Mouse (Mus musculus) thymus, adult 18-20 months (tissue): ENCODE measurements around the gene Icam1.

Experiments used
- DNase-seq, 2 experiments: peaks; one replicate each; pipeline ENCODE4 v3.0.0; 2022; ENCODE audit warnings: mixed read lengths in 2 of 2

Icam1 gene

DNA sequence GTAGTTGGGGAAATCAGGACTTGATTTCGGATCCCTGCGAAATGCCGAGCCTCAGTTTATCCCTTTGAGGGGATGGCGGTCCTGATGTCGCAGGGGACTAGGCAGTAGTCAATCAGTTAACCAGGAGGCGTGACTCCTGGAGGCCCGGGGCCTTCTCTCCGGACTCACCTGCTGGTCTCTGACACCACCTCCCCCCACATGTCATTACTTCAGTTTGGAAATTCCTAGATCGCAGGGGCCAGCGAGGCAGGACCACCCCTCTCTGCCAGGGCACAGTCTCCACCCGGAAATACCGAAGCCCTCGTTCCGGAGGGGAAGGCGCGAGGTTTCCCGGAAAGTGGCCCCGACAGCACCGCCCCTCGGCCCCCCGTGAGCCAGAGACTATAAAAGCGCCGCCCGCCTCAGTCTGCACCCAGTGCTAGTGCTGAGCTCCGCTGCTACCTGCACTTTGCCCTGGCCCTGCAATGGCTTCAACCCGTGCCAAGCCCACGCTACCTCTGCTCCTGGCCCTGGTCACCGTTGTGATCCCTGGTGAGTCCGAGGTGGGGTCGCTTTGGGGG is at the start of gene Icam1:
Gene Icam1 (plus strand): TSS at position 415 of the 560 bp plus-strand sequence.
- peak; percentile 75 to 80 for DNase-seq

DNA sequence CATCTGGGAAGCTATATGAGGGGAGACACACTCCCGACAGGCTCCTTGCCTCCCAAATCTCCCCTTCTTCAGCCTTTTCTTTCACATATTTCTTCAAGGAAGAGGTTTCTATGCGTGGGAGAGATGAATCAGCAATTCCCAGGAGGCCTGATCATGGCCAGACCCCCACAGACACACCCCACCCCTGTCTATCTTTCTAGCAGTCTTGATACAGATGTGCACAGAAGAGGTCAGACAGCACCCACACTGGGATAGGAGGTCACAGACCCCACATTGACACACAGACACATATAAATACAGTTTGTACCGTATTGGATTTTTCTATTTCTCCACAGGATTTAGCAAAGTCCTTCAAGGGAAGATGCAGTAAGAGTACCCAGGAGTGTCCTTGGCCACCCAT is 49.8 kb upstream of the Icam1 start:
- no peak for DNase-seq

DNA sequence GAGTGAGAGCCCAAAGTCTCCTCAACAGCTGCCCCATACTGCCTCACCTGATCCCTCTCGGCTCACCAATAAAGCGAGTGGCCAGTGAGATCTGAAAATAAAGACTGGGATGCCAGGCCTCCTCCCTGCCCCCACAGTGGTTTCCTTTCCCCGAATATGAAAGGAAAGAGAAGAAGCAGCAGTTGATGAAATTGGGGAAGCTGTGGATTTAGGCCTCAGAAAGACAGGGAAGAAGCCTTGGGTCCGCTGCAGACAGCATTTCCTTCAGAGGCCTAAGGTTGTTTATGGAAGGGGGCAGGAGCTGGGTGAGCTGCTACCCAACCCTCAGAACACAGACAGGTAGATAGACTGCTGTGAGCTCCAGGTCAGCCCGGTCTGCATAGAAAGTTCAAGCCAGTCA is 49.0 kb upstream of the Icam1 start:
- DNase-seq, result no peak

DNA sequence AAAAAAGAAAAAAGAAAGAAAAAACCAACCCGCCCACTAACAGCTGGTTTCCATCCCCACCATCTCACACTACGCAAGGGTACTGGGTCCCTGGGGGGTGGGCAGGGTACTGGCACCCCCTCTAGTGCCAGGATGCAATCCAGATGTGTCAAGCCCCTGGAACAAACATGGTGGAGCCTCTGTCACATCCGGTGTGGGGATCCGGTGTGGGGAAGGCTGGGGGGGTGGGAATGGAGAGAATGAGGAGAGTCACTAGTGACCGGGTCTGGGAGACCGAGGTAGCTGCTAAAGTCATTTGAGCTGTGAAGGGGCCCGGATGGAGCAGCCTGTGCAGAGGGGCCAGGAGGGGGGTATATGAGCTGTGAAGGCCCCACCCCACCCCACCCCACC is 44.0 kb upstream of the Icam1 start:
- DNase-seq, result no peak

DNA sequence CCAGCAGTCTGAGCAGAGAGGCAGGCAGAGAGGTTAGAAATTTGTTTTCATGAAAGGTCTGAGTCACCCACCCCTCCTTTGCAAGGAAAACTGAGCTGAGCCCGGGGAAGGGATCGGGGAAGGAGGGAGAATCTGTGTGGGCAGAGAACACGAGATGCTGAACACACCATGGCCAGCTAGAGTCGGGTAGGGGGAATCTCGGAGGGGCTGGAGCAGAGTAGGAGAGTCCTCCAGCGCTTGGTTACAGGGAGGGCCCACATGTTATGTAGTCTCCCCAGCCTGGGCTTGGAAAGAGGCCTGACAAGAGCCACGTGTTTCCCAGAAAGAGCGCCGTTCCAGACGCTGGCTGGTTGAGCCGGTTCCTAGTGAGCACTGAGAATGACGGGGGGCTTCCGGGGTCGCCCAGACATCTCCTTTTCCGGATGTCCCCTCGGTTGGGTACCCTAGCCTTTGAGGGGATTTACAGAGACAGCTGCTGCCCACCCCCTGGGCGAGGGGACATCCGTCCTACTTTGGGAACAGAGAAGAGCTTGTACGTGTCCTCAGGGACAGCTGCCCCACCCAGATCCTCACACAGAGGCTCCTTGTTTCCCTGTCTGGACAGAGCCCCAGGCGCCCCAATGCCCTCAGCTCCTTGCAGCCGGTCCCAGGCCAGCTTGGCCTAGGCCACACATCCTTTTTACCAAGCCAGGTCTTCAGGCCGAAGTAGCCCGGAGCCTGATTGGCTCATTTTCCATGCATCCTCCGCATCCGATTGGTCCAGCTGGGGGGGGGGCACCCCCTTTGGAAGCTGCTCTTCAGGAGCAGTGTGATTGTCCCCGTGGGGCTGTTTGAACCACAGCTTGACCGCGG is 43.4 kb upstream of the Icam1 start:
- no peak for DNase-seq

DNA sequence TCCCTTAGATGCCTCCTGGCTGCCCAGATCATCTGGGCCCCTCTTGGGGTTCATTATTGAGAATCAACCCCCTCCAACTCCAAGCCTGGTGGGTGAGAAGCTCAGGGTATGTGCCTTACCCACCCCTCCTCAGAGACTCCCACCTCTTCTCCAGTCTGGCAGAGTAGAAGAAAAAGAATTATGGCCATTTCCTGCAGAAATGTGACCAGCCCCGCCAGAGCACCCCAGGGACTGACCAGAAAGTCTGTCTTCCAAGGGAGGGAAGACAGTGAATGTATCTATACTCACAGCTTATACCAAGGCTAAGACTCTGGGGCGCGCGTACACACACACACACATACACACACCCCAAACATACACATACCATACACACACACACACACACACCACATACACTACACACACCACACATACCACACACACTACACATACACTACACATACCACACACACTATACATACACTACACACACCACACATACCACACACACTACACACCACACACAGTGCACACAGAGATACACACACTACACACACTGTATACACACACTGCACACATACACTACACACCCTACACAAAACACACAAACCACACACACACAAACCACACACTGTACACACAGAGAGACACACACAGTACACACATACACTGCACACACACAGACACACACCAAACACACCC is 42.6 kb upstream of the Icam1 start:
- DNase-seq, result no peak

DNA sequence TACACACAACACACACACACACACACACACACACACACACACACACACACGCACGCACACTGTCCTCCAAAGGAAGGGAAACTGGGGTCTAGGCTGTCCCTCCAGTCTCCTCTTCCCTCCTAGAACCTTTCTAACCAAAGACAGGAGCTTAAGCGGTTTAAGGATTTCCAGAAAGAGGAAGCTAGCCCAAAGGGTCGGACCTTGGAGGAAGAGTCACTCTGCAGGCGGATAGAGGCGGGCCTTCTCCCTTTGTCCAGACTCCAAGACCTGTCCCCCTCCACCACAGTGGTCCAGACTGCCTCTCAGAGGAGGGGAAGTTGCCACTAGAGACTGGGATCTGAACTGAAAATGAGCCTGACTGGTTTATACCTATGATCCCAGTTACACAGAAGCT is 42.1 kb upstream of the Icam1 start:
- DNase-seq, result no peak

DNA sequence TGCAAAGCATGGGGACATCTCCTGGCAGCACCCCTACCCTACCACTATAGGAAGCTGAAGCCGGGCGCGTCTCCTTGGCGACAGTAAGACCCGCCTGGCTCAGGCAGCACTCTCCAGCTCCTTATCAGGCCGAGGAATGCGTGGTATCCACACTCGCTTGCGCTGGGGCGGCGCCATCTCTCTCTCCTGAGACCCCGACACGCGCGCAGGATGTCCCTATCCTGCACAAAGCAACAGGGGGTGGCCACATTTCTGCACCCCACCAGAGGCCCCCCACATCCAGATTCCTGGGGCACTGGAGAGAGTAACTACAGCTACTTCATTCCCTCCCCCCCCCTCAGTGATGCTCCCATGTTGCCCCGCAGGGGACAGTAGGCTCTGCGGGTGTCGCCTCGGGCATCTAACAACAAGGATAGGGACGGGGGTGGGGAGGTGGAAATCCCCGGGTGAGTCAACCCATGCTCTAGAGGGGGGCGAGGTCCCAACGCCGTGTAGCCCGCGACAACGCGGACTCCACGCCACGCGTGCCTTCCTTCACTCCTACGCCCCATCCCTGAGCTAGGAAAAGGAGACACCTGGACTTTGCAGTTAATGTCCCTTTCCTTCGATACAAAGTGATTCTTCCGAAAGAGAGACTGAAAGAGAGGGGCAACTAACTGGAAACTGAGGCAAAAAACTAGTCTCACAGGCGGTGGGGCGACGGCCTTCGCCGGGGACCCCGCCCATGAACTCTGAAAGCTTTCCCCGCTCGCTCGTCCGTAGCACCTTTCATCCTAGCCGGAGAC is 40.2 kb upstream of the Icam1 start:
- no peak for DNase-seq

DNA sequence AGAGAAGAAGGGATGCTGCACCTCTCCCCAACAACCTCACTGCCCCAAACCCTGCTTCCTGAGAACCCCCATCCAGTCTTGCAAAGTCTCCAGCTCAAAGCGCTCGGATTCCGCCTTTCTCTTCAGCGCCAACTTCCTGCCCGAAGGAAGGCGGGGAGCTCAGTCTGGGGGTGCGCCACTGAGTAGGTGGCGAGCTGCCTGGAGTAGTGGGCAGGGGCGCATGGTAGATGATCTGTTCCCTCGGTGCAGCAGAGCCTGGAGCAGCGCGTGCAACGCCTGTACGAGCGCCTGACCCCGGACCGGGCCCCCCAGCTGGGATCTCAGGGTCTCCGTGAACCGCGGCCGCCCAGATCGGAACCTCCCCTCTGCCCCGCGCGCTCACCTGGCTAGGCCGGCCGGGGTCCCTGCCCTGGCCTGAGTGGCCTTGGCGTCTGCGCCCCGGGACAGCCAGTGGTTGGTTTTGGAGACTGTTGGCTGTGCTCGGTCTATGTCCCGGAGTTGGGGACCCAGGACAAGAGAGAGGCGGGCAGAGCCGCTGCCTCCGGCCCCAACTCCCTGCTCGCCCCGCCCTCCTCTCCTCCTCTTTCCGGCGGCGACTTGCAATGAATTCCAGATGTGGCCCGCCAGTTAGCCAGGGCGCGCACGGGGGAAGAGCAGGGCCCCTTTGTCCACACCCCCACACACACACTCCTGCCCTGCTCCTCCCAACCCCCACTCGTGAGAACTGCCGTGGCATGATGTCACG is 39.4 kb upstream of the Icam1 start, which contains the start of gene S1pr2:
Gene S1pr2 (minus strand): TSS at position 566 of the 745 bp plus-strand sequence.
- peak; percentile 54 to 67 for DNase-seq

DNA sequence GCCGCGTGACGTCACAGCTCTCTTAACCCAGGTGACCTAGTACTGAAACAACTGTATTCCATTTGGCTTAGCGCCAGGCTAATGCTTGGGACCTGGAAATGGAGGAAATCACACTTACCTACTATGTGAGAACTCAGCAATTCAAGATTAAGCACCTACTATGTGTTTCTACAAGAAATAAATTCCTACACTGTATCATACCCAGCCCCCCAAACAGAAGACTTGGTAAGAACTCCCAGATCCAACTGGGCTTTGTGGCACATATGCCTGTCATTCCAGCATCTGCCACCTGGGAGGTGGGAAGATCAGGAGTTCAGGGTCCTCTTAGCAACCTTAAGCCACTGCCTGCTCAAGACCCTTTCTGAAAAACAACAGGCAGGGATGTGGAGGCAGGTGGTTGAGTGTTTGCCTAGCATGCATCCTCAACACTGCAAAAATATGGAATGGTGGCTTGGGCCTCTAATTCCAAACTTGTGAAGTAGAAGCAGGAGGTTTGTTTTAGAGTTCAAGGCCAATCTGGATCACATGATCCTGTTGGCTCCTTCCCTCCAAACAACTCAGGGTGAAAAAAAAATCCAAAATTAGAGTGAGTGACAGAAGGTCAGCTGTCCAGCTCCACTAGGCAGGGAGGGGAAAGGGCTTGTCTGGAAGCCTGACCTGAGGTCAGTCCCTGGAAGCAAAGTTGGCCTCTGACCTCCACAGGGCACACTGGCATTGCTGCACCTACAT is 38.7 kb upstream of the Icam1 start:
- no peak for DNase-seq

DNA sequence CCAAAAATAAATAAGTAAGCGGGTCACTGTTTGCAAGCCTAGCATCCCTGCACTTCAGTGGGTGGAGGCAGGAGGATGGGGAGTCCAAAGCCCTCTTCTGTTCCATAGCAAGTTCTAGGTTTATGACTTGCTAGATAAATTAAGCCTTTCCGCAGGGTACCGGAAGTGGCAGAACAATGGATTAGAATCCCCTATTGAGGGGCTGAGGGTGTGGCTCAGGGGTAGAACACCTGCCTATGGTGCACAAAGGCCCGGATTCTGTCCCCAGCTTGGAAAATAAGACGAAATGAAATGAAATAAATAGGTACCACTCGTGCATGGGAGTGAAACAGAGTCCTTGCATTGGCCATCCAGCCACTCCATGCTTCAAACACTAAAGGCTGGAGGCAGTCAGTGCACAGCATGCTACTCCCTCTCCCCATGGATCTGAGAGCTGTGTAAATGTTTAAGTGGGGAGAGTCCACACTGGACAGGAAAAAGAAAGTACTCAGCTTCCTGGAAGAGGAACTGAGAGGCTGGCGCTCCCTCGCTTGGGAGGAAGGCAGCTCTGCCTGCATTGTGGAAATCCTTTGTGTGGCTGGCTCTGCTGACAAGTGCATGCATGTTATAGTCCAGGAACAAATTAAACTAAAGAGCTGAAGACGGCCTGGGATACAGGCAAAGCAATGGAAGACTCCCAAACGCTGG is 37.2 kb upstream of the Icam1 start:
- DNase-seq, result no peak

DNA sequence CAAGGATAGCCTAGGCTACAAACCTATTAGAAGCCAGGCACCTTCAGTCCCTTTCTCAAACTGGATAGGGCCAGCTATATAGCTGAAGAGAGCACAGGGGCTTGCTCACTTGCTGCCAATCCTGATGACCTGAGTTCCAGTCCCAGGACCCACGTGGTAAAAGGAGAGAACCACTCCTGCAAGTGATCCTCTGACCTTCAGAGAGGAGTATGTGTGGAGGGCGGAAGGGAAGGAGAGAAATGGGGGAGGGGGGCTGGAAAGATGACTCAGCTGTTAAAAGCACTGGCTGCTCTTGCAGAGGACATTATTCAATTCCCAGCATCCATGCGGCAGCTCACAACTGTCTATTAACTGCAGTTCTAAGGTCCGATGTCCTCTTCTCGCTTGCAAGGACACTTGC is 36.6 kb upstream of the Icam1 start:
- no peak for DNase-seq

DNA sequence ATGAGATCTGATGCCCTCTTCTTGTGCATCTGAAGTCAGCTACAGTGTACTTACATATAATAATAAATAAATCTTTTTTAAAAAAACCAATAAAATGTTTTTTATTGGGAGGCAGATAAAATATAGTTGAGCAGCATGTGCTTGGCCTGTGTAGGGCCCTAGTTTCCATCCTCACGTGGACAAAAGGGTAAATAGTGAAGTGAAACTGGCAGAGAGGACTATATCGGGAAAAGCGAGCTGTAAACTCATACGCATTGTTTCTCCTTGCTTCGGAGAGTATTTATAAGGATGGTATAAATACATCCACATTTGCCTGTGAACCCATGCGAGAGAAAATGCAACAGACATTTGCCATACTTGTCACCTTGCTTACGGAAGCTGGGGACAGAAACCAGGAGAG is 36.0 kb upstream of the Icam1 start:
- DNase-seq, result no peak

DNA sequence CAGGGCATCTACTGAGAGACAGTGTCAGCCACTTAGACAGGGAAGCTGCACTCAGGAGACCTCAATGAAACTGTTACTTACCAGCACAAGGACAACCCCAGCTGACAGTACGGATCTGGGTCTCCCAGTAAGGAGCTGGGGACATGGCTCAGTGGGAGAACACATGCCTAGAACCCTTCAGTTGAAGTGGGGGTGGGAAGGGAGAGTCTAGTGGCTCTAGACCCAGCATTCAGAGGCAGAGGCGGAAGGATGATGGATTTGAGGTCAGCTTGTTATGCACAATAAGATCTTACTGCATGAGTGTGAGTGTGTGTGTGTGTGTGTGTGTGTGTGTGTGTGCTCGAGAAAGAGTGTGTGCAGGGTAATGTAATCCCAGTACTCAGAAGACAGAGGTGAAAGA is 33.6 kb upstream of the Icam1 start:
- no peak for DNase-seq

DNA sequence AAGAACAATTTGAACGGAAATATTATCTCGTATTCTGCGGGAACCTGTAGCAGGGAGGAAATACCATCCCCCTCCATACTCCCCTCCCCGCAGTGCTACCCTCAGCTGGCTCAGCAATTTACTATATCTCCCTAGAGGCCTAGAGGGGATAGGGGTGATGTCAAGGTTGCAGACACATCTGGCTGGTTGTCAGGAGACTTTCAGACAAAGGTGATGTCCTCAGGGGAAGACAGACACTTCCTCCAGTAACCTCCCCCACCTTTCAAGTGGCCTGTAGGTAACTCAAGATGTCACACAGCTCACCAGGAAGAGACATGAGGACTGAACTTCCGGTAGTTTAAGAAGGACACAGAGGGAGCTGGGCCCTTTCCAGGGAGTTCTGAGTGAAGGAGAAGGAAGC is 32.6 kb upstream of the Icam1 start:
- no peak for DNase-seq

DNA sequence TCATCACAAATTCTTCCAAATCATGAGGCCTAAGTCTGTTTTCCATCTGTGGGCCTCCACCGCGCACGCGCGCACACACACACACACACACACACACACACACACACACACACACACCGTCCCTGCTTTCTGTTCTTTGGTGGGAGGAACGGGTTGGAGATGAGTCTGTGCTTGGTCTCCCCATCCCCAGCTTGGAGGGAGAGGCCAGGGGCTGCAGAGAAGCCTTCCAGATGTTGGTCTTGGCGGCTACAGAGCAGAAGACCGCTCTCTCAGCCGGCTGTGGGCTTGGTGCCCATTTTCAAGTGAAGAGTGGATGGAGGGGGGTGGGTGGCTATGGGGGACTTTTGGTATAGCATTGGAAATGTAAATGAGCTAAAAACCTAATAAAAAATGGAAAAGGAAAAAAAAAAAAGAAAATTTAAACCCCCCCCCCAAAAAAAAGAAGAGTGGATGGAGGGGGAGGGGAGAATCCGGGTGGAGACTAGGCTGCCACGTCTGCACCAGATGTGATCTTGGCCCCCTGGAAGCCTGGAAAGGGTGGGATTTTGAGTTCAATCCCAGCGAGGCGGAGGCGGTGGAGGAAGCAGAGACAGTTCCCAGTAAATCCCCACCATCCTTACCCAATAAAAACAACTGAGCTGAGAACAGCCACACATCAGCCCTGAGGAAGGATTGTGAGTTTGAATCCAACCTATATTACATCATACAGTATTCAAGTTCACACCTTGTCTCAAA is 28.7 kb upstream of the Icam1 start:
- DNase-seq, result no peak

DNA sequence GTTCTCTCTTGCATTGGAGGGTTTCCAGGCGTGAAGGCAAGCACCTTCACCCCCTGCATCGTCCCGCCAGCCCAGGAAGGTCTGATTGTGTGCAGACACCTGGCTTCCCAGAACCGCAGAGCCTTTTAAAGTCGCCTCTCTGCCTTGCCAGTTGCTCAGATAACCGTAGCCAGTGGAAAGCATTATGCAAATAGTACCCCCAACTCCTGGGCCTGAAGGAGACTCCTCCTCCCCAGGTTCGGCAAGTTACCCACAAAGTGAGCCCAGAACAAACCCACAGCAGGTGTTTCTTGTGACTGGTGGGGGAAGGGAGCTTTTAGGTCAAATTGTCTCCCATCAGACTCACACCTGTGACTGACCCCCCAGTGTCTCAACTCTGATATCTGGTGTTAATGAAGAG is 27.8 kb upstream of the Icam1 start:
- peak in 1 of 2 experiments; percentile 38 for DNase-seq

DNA sequence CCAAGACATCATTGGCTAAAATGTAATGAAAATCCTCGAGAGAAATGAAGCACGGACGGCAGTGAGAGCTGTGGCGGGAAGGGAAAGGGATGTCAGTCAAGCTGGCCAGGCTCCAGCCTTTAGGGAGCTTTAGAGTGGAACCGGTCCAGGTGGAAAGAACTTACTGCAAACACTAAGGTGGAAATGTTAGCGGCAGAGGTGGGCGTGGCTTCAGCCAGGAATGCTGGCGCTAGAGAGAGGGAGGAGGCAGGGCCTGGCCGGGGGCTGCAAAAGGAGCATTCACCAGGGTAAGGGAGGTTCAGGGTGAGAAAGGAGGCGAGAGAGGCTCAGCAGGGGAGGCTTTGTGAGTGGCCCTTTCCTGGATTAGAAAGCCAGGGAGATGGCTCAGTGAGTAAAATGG is 24.9 kb upstream of the Icam1 start:
- DNase-seq, result no peak

DNA sequence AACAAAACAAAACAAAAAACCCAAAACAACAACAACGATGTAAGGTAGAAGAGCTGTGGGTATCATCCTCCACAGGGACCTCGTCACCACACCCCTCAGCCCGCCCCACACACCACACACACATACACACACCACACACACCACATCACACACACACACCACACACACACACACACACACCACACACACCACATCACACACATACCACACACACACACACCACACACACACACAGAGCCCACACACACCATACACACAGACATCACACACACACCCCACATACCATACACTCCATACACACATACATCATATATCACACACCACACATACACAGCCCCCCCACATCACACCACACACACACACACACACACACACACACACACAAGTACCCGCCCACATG is 24.2 kb upstream of the Icam1 start:
- no peak for DNase-seq

DNA sequence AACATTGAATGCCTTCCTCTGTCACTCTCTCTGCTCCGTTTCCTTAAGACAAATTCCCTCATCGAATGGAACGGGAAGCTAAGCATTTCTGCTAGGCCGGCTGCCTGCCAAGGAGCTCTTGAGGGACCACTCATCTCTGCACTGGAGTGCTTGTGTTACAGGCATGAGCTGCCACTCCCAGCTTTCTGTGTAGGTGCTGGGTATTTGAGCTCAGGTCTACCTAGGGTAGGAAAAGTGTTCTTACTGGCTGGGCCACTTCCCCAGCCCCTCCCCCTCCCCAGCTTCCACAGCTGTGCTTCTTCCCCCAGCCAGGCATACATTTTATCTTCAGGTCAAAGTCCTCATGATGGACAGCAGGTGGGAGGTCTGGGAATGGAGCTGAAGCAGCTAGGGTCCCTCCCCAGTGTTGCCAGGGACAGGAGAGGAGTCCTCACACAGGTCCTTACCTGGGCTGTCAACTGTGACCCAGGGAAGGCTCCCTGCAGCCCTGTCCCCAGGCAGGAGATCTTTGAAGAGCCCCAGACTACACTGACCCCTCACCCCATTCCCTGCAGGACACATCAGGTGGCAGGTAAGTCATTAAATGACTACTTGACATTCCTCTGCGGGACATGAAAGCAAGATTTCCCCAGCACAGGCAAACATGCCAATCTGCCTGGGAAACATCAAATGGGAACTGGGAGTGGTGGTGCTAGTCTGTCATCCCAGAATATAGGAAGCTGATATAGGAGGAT is 22.5 kb upstream of the Icam1 start:
- DNase-seq, result no peak
